Mouse (Mus musculus) midbrain, embryonic 15.5 days (tissue): Measurements from ENCODE around the gene Tmem219. TPM values are rescaled to one million over a fixed set of nuclear protein-coding genes. Genes with fewer than 3 reads are reported as not detected.

Experiments
- ATAC-seq: fragments of 200-750 bp; cut with Nextera tagmentation; replicated peaks from 2 replicates; pipeline ENCODE4 v1.8.0; 2017; ENCODE audit warnings: moderate TSS enrichment
- H3K27ac ChIP-seq: fragments of 300-500 bp; sonication (generic); 2 replicates; pipeline ENCODE4 v1.5.1; 2015; ENCODE audit warnings: mild to moderate bottlenecking, inconsistent platforms
- H3K27me3 ChIP-seq: fragments of 300-500 bp; sonication (generic); replicated peaks from 2 replicates; pipeline ENCODE4 v1.6.1; 2015; ENCODE audit warnings: inconsistent platforms
- H3K36me3 ChIP-seq: fragments of 300-500 bp; sonication (generic); replicated peaks from 2 replicates; pipeline ENCODE4 v1.6.1; 2015; ENCODE audit warnings: inconsistent platforms
- H3K4me1 ChIP-seq: fragments of 300-500 bp; sonication (generic); 2 replicates; pipeline ENCODE4 v1.6.1; 2015; ENCODE audit warnings: inconsistent platforms
- H3K4me2 ChIP-seq: fragments of 300-500 bp; sonication (generic); 2 replicates; pipeline ENCODE4 v1.6.1; 2015; ENCODE audit warnings: inconsistent platforms, mild to moderate bottlenecking, moderate library complexity
- H3K4me3 ChIP-seq: fragments of 300-500 bp; sonication (generic); 2 replicates; pipeline ENCODE4 v1.5.1; 2015; ENCODE audit warnings: mild to moderate bottlenecking, inconsistent platforms
- H3K9ac ChIP-seq: fragments of 300-500 bp; sonication (generic); 2 replicates; pipeline ENCODE4 v1.6.1; 2015; ENCODE audit warnings: mild to moderate bottlenecking, inconsistent platforms
- H3K9me3 ChIP-seq: fragments of 300-500 bp; sonication (generic); 2 replicates; pipeline ENCODE4 v1.6.1; 2016; ENCODE audit warnings: inconsistent platforms
- WGBS: fragments of 180-500 bp; shearing (Covaris S2); methylation state at CpG from one replicate; pipeline ENCODE4 v1.1.7; 2015; ENCODE audit warnings: mixed read lengths; 5-methylcytosine and 5-hydroxymethylcytosine counted together
- polyA plus RNA-seq: library from polyadenylated mRNA; unstranded; fragments of >200 nt; fragmentation: Nextera tagmentation; extraction: Ambion mirVana; gene quantifications from 2 replicates; pipeline ENCODE4 v1.2.1, GENCODE M21; 2015

The Tmem219 gene
- polyA plus RNA-seq, 1 experiment from 2014 or later = 36.1 TPM

DNA sequence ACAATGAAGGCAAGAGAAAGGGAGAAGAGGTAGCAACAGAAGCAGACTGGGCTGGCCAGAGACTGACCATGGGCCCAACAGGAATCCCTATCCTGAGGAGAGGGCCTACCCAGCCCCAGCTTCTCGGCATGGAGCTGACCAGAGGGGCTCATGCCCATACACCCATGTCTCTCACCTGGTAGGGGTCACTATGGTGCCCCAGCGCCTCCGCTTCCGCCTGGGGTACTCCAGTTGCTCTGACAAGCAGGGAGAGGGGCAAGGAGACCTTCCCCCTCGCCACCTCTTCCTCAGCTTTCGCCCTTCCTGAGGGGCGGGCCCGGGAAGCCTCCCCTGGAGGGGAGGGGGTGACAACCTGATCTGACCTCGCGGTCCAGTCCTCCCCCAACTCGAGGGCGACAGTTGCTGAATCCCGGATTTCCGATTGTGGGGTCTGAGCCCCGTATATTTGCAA lies 39.0 kb downstream of the Tmem219 start:
- ATAC-seq = peak; percentile 1; the same call in 1 of the 2 replicates
- Histone ChIP-seq H3K36me3 (peaks cover 18% of the 10 kb centered on the region), H3K4me3 (peak overlapping the region; percentile 74), H3K9me3 (no peaks in the 10 kb centered on the region), H3K27me3 (no peaks in the 10 kb centered on the region), H3K4me2 (peak overlapping the region; percentile 99), H3K4me1 (peaks cover 42% of the 10 kb centered on the region), H3K27ac (peak overlapping the region; percentile 93), H3K9ac (peak overlapping the region; percentile 85)
- 0% methylated on average over 15 of the region's 15 CpGs for WGBS

DNA sequence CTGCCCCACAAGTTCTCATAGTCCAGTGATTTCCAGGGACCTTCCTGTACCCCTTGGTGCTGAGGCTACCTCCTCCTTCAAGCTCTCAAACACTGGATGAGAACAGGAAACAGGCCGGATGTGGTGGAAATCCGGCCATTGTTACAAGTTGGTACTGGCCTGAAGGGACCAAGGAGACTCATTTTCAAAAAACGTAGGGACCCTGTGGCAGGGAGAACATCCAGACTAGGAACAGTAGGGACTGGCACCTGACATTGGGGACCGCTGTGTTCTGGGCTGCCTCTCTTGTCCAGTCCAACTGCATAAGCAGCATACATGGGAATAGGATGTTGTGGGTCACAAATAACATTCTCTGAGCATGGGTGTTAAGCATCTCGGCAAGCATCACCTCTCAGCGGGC lies 41.7 kb downstream of the Tmem219 start:
- Histone ChIP-seq H3K36me3 (peaks cover 45% of the 10 kb centered on the region), H3K9me3 (no peaks in the 10 kb centered on the region), H3K9ac (peak overlapping the region; percentile 33), H3K27ac (peak overlapping the region; percentile 40; the same call in 1 of the 2 replicates), H3K4me3 (peak overlapping the region; percentile 74), H3K4me2 (peak overlapping the region; percentile 99), H3K4me1 (peaks cover 42% of the 10 kb centered on the region), H3K27me3 (no peaks in the 10 kb centered on the region)
- no peak for ATAC-seq
- 84% methylated on average over 6 of the region's 6 CpGs for WGBS

DNA sequence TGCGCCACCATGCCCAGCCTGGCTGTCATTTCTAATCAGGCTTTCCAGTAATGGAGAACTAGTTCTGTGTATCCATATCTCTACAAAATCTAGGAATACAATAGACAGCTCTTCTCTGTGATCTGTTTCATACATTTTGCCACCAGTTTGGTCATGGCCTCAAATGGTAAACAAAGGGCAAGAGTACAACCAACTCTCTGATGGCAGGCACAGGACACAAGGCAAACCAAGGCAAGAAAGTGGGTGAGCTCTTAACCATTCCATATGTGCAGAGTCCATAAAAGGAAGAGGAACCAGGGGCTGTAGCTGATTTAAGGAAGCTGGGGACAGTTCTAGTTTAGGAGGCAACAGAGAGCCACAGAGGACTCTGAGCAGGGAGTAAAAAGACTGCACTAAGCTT lies 45.5 kb downstream of the Tmem219 start:
- H3K27ac ChIP-seq = no peak overlapping the region
- no peak overlapping the region for H3K4me3 ChIP-seq
- H3K9ac ChIP-seq = no peak overlapping the region
- H3K9me3 ChIP-seq = no peaks in the 10 kb centered on the region
- no peak overlapping the region for H3K4me2 ChIP-seq
- H3K36me3 ChIP-seq = peaks cover 82% of the 10 kb centered on the region
- peaks cover 23% of the 10 kb centered on the region for H3K4me1 ChIP-seq
- no peaks in the 10 kb centered on the region for H3K27me3 ChIP-seq
- ATAC-seq = no peak
- WGBS = 100% methylated on average over 1 of the region's 1 CpGs

DNA sequence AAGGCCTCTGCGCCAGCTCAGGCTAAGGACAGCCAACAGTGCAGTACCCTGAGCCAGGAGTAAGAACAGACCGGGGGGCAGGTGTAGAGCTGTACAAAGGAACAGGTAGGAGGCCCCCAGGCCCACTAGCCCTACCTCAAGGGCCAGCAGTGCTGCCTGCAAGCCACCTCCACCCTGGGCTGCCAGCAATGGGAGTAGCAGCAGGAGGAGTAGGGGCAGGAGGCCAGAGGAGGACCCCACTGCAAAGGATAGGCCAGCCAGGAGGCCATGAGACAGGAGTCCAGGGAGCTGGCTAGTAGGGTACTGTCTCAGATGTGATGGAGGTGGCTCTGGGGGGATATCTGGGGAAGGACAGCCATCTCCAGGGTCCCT lies 52.2 kb downstream of the Tmem219 start:
- Histone ChIP-seq H3K27me3 (no peaks in the 10 kb centered on the region), H3K9ac (no peak overlapping the region), H3K9me3 (no peaks in the 10 kb centered on the region), H3K36me3 (peaks cover 95% of the 10 kb centered on the region), H3K4me1 (no peaks in the 10 kb centered on the region), H3K27ac (no peak overlapping the region), H3K4me3 (no peak overlapping the region), H3K4me2 (no peak overlapping the region)
- 96% methylated on average over 2 of the region's 2 CpGs for WGBS
- ATAC-seq = 0 out of 2 replicates have a peak, but pooled peaks have one; percentile 35

DNA sequence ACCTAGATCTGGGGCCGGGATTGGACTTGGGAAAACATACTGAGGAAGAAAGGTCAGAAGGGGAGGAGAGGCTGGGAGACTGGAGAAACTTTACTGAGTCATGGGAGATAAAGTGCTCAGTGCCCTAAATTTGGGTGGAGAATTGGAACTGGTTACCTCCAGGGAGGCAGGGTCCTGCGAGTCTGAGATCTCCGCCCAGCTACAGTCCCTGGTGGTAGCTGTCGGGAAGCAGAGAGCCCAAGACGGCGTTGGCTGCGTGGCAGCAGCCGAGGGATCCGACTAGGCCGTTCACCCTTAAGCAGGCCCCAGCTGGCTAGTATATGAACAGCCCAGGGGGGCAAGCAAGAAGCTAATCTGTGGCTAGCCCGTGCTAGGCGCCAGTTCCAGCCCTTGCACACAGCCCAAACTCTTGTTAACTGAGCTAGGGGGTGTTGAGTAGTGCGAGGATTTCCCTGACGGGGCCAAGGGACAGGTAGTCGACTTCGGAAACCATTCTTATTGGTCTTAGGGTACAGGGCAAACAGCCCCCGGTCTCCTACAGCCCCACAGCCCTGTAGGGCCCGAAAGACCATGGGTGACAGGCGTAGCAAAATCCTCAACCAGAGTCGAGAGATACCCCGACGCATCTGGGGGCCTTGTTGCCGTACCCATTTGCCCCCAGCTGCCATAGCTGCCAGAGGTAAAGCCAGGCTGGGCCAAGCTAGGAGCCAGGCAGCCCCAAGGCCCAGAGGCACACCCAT lies 52.8 kb downstream of the Tmem219 start:
- H3K4me3 ChIP-seq = no peak overlapping the region
- no peaks in the 10 kb centered on the region for H3K27me3 ChIP-seq
- peaks cover 92% of the 10 kb centered on the region for H3K36me3 ChIP-seq
- no peaks in the 10 kb centered on the region for H3K4me1 ChIP-seq
- 89% methylated on average over 23 of the region's 23 CpGs for WGBS
- no peaks in the 10 kb centered on the region for H3K9me3 ChIP-seq
- H3K27ac ChIP-seq = no peak overlapping the region
- H3K4me2 ChIP-seq = no peak overlapping the region
- no peak overlapping the region for H3K9ac ChIP-seq
- ATAC-seq = no peak

DNA sequence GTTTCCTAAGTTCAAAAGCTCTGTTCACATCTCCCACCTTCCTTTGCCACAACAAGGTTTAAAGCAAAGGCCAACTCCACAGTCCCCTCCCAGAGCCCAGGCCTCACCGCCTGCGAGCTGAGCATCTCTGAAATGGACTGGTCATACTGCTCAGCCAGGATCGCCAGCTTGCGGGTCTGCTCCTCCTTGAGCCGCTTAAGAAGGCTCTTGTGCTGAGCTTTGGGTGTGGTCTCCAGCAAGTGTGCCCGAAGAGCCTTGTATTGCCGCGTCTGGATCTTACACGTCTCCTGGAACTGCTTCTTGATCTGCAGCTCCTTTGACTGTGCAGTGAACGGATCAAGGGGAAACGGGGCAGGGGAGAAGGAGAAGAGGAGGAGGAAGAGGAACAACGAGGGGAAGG lies 54.7 kb downstream of the Tmem219 start:
- Histone ChIP-seq H3K27me3 (no peaks in the 10 kb centered on the region), H3K9me3 (no peaks in the 10 kb centered on the region), H3K36me3 (peaks cover 84% of the 10 kb centered on the region), H3K27ac (no peak overlapping the region), H3K4me2 (no peak overlapping the region), H3K4me1 (peaks cover 11% of the 10 kb centered on the region), H3K4me3 (no peak overlapping the region), H3K9ac (no peak overlapping the region)
- ATAC-seq = no peak
- WGBS = 86% methylated on average over 12 of the region's 12 CpGs

DNA sequence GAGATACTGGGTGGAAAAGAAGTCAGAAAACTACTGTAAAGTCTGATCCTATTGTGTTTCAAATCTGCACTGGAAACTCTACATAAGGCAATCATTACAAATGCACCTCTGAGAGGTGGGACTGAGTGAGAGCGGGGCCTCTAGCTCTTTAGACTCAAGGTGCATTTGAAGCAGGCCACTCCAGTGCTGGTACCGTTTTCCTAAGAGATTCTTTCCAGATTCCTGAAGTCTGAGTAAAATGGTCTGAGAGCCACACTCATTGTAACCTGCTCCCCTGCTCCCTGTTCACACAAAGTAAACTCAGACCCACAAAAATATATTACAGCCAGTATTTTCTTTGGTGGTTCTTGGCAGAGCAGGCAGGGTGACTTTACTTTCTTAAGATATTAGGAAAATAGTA lies 55.2 kb downstream of the Tmem219 start:
- Histone ChIP-seq H3K4me1 (peaks cover 15% of the 10 kb centered on the region), H3K9ac (no peak overlapping the region), H3K9me3 (no peaks in the 10 kb centered on the region), H3K36me3 (peaks cover 80% of the 10 kb centered on the region), H3K27me3 (no peaks in the 10 kb centered on the region), H3K4me2 (no peak overlapping the region), H3K27ac (no peak overlapping the region), H3K4me3 (no peak overlapping the region)
- 93% methylated on average over 2 of the region's 2 CpGs for WGBS
- no peak for ATAC-seq

DNA sequence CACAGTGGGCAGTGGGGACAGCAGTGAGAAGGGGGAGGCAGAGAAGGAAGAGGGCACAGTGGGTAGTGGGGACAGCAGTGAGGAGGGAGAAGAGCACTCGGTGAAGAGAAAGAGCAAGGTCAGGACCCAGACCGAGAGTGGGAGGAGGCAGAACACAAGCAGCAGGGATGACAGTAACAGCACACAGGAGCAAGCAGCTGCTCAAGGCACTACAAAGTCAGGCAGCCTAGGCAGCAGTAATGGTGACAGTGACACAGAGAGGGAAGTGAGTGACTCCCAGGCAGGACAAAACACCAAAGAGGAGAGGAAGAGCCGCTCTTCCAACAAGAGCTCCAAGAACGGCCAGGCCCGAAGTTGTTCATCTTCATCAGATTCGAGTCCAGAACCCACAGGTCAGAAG lies 58.9 kb downstream of the Tmem219 start:
- H3K4me2 ChIP-seq = peak overlapping the region; percentile 86
- H3K27ac ChIP-seq = no peak overlapping the region
- H3K36me3 ChIP-seq = peaks cover 47% of the 10 kb centered on the region
- peak overlapping the region; percentile 77 for H3K4me3 ChIP-seq
- WGBS = 59% methylated on average over 6 of the region's 6 CpGs
- no peaks in the 10 kb centered on the region for H3K9me3 ChIP-seq
- no peak for ATAC-seq
- no peaks in the 10 kb centered on the region for H3K27me3 ChIP-seq
- H3K9ac ChIP-seq = peak overlapping the region; percentile 60; the same call in 1 of the 2 replicates
- peaks cover 25% of the 10 kb centered on the region for H3K4me1 ChIP-seq

DNA sequence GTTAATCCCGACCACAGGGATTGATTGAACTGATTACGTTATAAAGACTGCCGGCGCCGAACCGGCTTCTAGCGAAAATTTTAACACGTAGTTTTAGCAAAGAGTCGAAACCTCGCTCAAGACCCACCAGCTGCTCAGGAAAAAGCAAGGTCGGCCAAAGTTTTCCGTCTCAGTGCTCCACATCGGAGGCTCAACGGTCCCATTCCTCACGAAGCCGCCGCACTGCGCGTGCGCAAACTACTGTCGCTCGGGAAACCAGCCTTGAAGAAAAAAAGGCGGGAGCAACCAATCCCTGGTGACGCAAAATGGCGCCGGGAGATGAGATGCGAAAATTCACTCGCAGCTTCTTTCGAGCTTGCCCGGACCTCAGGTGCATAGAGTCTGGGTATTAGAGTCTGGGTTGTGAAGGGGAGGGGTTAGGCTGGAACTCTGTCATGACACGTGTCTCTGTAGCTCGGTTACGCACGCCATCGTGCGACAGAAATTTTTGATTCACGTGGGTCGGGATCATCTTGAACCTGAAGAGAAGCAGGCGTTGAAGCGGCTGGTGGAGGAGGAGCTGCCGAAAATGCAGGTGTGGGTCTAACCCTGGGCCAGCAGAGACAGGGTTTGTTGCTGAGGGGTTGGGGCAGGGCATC lies 60.5 kb downstream of the Tmem219 start, which contains the start of gene Ino80e:
TSS of gene Ino80e (minus strand) at position 231 of the 638 bp plus-strand sequence.
- under 1% methylated on average over 41 of the region's 41 CpGs for WGBS

DNA sequence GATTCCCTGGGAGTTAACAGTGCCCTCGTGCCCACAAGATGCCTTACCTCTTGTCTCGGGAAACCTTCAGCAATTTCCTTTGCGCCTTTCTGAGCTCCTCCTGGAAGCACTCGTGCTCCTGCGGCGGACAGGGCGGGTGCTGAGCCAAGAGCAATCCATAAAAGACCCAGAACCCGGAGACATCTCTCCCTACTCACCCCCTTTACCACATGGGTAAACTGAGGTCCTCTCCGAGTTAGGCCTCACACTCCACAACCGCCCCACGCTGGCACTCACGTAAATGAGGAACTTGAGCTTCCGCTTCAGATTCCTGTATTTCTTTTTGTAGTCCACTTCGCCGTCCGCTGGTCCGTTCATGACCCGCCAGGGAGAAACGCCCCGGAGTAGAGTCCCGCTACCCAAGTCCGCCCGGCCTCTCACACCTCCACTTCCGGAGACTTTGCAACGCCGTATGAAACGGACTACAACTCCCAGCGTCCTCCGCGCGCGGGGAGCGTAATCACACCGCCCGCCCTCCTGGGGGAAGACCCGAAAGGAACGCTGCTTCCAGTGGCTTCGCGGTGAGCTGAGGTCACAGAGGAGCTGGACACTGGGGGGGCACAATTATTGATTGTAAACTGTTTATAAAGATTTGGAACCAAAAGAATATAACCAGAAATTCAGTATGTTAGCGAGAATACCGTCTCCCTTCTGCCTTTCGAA lies 61.1 kb downstream of the Tmem219 start, which contains the start of gene Hirip3:
TSS of gene Hirip3 (plus strand) at position 544 of the 702 bp plus-strand sequence.
- WGBS = 3% methylated on average over 42 of the region's 42 CpGs
- Histone ChIP-seq H3K27me3 (no peaks in the 10 kb centered on the region), H3K27ac (peak within 1 kb of the TSS; percentile 83), H3K36me3 (peaks cover 28% of the 10 kb centered on the region; the same call in 1 of the 2 replicates), H3K4me3 (peak within 1 kb of the TSS; percentile 77), H3K4me2 (peak within 1 kb of the TSS; percentile 86), H3K9ac (peak within 1 kb of the TSS; percentile 60), H3K4me1 (peaks cover 25% of the 10 kb centered on the region), H3K9me3 (no peaks in the 10 kb centered on the region)
- peak; percentile 92 for ATAC-seq

More for the DNA sequence above, 60.5 kb downstream of the Tmem219 start, which contains the start of gene Ino80e:
- peak within 1 kb of the TSS; percentile 60 for H3K9ac ChIP-seq
- H3K4me1 ChIP-seq = peaks cover 25% of the 10 kb centered on the region
- peak; percentile 78 for ATAC-seq
- no peaks in the 10 kb centered on the region for H3K9me3 ChIP-seq
- peak within 1 kb of the TSS; percentile 77 for H3K4me3 ChIP-seq
- peak within 1 kb of the TSS; percentile 86 for H3K4me2 ChIP-seq
- H3K27ac ChIP-seq = peak within 1 kb of the TSS; percentile 83
- H3K36me3 ChIP-seq = peaks cover 35% of the 10 kb centered on the region; the same call in 1 of the 2 replicates
- H3K27me3 ChIP-seq = no peaks in the 10 kb centered on the region

DNA sequence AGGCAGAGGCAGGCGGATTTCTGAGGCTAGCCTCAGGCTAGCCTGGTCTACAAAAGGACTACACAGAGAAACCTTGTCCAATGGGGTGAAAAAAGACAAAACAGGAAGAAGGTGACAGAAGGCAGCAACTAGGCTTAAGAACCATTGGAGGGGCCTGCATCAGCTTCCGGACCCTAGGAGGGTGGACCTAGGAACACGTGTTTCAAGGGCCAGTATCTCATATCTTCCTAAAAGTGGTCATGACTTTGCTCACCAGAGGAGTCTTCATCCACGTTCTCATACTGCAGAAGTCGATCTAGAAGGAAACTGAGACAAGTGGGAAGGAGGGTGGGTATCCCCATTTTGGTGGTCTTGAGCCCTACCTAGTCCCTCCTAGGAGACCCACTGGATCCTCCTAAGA lies 61.7 kb downstream of the Tmem219 start:
- Histone ChIP-seq H3K27ac (no peak overlapping the region), H3K4me2 (peak overlapping the region; percentile 86), H3K27me3 (no peaks in the 10 kb centered on the region), H3K9ac (peak overlapping the region; percentile 60), H3K9me3 (no peaks in the 10 kb centered on the region), H3K36me3 (peaks cover 22% of the 10 kb centered on the region; the same call in 1 of the 2 replicates), H3K4me1 (peaks cover 25% of the 10 kb centered on the region), H3K4me3 (peak overlapping the region; percentile 77)
- ATAC-seq = peak; percentile 2; the same call in 1 of the 2 replicates
- 77% methylated on average over 5 of the region's 5 CpGs for WGBS
